Mouse (Mus musculus) midbrain, embryonic 15.5 days (tissue): ENCODE results near the gene Agr3. TPM values are rescaled to one million over a fixed set of nuclear protein-coding genes. Genes with fewer than 3 reads are reported as not detected.

Experiments used
- ATAC-seq: fragments of 200-750 bp; cut with Nextera tagmentation; replicated peaks from 2 replicates; pipeline ENCODE4 v1.8.0; 2017; ENCODE audit warnings: moderate TSS enrichment
- H3K27ac ChIP-seq: fragments of 300-500 bp; sonication (generic); 2 replicates; pipeline ENCODE4 v1.5.1; 2015; ENCODE audit warnings: mild to moderate bottlenecking, inconsistent platforms
- H3K27me3 ChIP-seq: fragments of 300-500 bp; sonication (generic); replicated peaks from 2 replicates; pipeline ENCODE4 v1.6.1; 2015; ENCODE audit warnings: inconsistent platforms
- H3K36me3 ChIP-seq: fragments of 300-500 bp; sonication (generic); replicated peaks from 2 replicates; pipeline ENCODE4 v1.6.1; 2015; ENCODE audit warnings: inconsistent platforms
- H3K4me1 ChIP-seq: fragments of 300-500 bp; sonication (generic); 2 replicates; pipeline ENCODE4 v1.6.1; 2015; ENCODE audit warnings: inconsistent platforms
- H3K4me2 ChIP-seq: fragments of 300-500 bp; sonication (generic); 2 replicates; pipeline ENCODE4 v1.6.1; 2015; ENCODE audit warnings: inconsistent platforms, mild to moderate bottlenecking, moderate library complexity
- H3K4me3 ChIP-seq: fragments of 300-500 bp; sonication (generic); 2 replicates; pipeline ENCODE4 v1.5.1; 2015; ENCODE audit warnings: mild to moderate bottlenecking, inconsistent platforms
- H3K9ac ChIP-seq: fragments of 300-500 bp; sonication (generic); 2 replicates; pipeline ENCODE4 v1.6.1; 2015; ENCODE audit warnings: mild to moderate bottlenecking, inconsistent platforms
- H3K9me3 ChIP-seq: fragments of 300-500 bp; sonication (generic); 2 replicates; pipeline ENCODE4 v1.6.1; 2016; ENCODE audit warnings: inconsistent platforms
- WGBS: fragments of 180-500 bp; shearing (Covaris S2); methylation state at CpG from one replicate; pipeline ENCODE4 v1.1.7; 2015; ENCODE audit warnings: mixed read lengths; 5-methylcytosine and 5-hydroxymethylcytosine counted together
- polyA plus RNA-seq: library from polyadenylated mRNA; unstranded; fragments of >200 nt; fragmentation: Nextera tagmentation; extraction: Ambion mirVana; gene quantifications from 2 replicates; pipeline ENCODE4 v1.2.1, GENCODE M21; 2015

Agr3 gene
- polyA plus RNA-seq, 1 experiment from 2014 or later = not detected

- H3K9me3 ChIP-seq = no peaks in the 10 kb centered on the region
- H3K4me3 ChIP-seq = no peak overlapping the region
- H3K4me1 ChIP-seq = 0 out of 2 replicates have a peak, but pooled peaks cover 6% of the 10 kb centered on the region
- H3K27me3 ChIP-seq = no peaks in the 10 kb centered on the region
- H3K9ac ChIP-seq = no peak overlapping the region
- H3K27ac ChIP-seq = 0 out of 2 replicates have a peak overlapping the region, but pooled peaks have one; percentile 42
- peak; percentile 76 for ATAC-seq
- H3K4me2 ChIP-seq = no peak overlapping the region
- H3K36me3 ChIP-seq = no peaks in the 10 kb centered on the region
Observed at GRCm38 (mm10) chr12:35994098-35994497, 68.7 kb downstream of the Agr3 start.

- H3K4me3 ChIP-seq = no peak overlapping the region
- H3K27me3 ChIP-seq = no peaks in the 10 kb centered on the region
- WGBS = 38% methylated on average over 5 of the region's 5 CpGs
- H3K9me3 ChIP-seq = no peaks in the 10 kb centered on the region
- H3K9ac ChIP-seq = no peak overlapping the region
- no peak for ATAC-seq
- H3K27ac ChIP-seq = no peak overlapping the region
- no peak overlapping the region for H3K4me2 ChIP-seq
- H3K36me3 ChIP-seq = no peaks in the 10 kb centered on the region
- H3K4me1 ChIP-seq = 0 out of 2 replicates have a peak, but pooled peaks cover 6% of the 10 kb centered on the region
Observed at GRCm38 (mm10) chr12:35995799-35996198, 70.4 kb downstream of the Agr3 start.

Other genes starting within 250 kb of the Agr3 start
- 2.0 TPM in 1 of 2 replicates, not detected in the other for gene Agr2, start 67.3 kb downstream of the Agr3 start, polyA plus RNA-seq
- gene Tspan13, start 116.9 kb downstream of the Agr3 start, polyA plus RNA-seq = 391 and 416 TPM in 2 replicates
- 67.8 and 77.3 TPM in 2 replicates for gene Ankmy2, start 231.5 kb downstream of the Agr3 start, polyA plus RNA-seq
- gene Bzw2, start 232.5 kb downstream of the Agr3 start, polyA plus RNA-seq = 373 and 395 TPM in 2 replicates